Mouse (Mus musculus) ES-Bruce4 (cell line): ENCODE measurements around the gene Sult4a1. TPM values are rescaled to one million over a fixed set of nuclear protein-coding genes. Genes with fewer than 3 reads are reported as not detected.

Experiments
- H3K27ac ChIP-seq: 2 replicates; pipeline ENCODE4 v1.5.1; 2012; ENCODE audit warnings: low read length, inconsistent platforms; ENCODE audit not compliant: insufficient read depth
- H3K27me3 ChIP-seq: 2 replicates; pipeline ENCODE4 v1.6.1; 2012; ENCODE audit warnings: mild to moderate bottlenecking, low read length, inconsistent platforms; ENCODE audit not compliant: control insufficient read depth, poor library complexity, insufficient read depth, severe bottlenecking
- H3K36me3 ChIP-seq: 2 replicates; pipeline ENCODE4 v1.6.1; 2012; ENCODE audit warnings: inconsistent platforms, mild to moderate bottlenecking, low read length, moderate library complexity; ENCODE audit not compliant: control insufficient read depth, poor library complexity, insufficient read depth, severe bottlenecking
- H3K4me1 ChIP-seq: one replicate; pipeline ENCODE4 v1.8.1; 2011; ENCODE audit warnings: low read length; ENCODE audit not compliant: control insufficient read depth, insufficient read depth
- H3K4me3 ChIP-seq: 2 replicates; pipeline ENCODE4 v1.5.1; 2011; ENCODE audit warnings: low read depth, mild to moderate bottlenecking, low read length
- H3K9ac ChIP-seq: 2 replicates; pipeline ENCODE4 v1.6.1; 2012; ENCODE audit warnings: low read depth, mild to moderate bottlenecking, inconsistent platforms; ENCODE audit not compliant: poor library complexity, severe bottlenecking
- H3K9me3 ChIP-seq: replicated peaks from 2 replicates; pipeline ENCODE4 v1.6.1; 2012; ENCODE audit warnings: mild to moderate bottlenecking, low read length, inconsistent platforms; ENCODE audit not compliant: control insufficient read depth, poor library complexity, insufficient read depth, severe bottlenecking
- CTCF ChIP-seq: IDR thresholded peaks from one replicate; pipeline ENCODE4 v1.8.1; 2011; ENCODE audit warnings: low read depth, low read length
- EP300 ChIP-seq: IDR thresholded peaks from 2 replicates; pipeline ENCODE4 v1.6.1; 2011; ENCODE audit warnings: low read depth, low read length; ENCODE audit not compliant: insufficient read depth
- POLR2A ChIP-seq: IDR thresholded peaks from one replicate; pipeline ENCODE4 v1.8.1; 2011; ENCODE audit warnings: low read length; ENCODE audit not compliant: insufficient read depth
- polyA plus RNA-seq: library from polyadenylated mRNA; stranded (reverse); fragments of >200 nt; gene quantifications from 2 replicates; pipeline ENCODE4 v1.2.4, GENCODE M21; 2011; ENCODE audit warnings: low read depth; ENCODE audit not compliant: missing spikeins, insufficient read depth, insufficient read length

Gene Sult4a1
- 16.2 and 17.6 TPM in 2 replicates for polyA plus RNA-seq

DNA sequence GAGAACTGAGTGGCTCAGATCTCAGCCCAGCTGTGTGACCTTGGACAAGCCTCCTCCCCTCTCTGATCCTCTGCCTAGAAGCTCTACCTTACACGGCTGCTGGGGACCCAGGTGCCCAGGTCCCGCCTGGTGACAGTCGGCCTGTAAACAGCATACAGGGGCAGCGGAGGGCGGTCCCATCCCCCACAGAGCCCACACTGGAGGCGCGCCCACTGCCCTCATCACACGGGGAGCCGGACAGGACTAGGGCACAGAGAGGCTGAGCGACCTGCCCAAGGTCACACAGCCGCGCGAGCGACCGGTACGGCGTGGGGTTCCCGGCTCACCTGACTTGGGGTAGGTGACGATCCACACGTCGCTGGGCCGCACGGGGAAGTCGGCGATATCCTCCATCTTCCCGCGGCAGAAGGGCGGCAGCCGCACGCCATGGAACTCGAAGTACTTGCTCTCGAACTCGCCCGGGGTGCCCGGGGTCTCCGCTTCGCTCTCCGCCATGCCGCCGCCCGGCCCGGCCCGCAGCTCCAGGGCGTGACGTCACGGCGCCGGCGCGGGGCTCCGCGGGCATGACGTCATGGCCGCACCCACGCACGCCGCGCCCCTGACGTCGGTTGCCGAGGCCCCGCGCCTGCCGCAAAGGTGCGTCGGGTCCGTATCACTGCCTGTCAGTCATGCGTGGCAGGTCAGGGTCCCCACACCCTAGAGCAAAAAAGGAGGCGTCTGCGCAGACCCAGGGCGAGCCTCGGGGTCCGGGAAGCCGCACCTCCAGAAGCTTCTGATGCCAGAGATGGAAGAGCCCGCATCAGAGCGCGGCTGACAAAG is at the start of gene Sult4a1:
Gene Sult4a1 (minus strand): TSS at position 650 of the 819 bp plus-strand sequence.
- Histone ChIP-seq H3K36me3 (no peaks in the 10 kb centered on the region), H3K27ac (no peak within 1 kb of the TSS), H3K4me3 (peak within 1 kb of the TSS; percentile 91), H3K9ac (peak within 1 kb of the TSS; percentile 31), H3K9me3 (no peaks in the 10 kb centered on the region), H3K4me1 (no peaks in the 10 kb centered on the region), H3K27me3 (no peaks in the 10 kb centered on the region)
- no peak for TF ChIP-seq CTCF
- TF ChIP-seq EP300: no peak
- TF ChIP-seq POLR2A: no peak

DNA sequence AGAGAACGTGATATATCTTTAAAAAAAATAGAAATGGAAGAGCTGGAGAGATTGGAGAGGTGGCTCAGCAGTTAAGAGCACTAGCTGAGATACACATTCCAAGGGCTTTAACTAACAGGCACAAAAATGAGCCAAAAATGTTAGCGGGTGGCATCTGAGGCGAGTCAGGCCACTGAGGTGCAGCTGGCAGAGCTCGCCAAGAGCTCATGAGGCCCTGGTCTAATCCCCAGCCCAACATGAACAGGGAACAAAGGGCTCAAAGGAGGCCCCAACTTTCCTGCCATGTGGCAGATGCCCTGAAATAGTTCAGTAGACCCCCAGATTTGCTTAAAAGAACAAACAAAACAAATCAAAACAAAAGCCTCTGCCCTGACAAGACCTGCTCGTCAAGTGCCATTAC is 35.4 kb upstream of the Sult4a1 start:
- Histone ChIP-seq H3K27ac (no peak overlapping the region), H3K4me1 (peaks cover 4% of the 10 kb centered on the region)

DNA sequence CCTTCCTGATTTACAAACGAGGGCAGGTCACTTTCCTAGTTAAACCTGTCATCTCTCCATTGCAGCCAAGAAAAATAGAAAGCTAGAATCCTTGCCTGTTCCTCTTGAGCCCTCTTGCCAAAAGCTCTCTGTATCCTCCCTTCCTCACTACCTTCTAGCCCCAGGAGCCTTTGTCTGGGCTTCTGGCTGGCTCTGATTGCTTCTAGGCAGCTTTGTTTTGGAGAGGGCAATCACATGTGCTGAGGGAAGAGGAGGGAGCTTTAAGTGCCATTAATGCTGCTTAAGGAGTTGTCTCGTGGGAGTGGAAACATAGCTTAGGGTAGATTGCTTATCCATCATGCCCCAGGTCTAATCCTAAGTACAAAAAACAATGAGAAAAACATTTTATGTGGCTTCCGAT is 34.6 kb upstream of the Sult4a1 start:
- Histone ChIP-seq H3K4me3 (no peak overlapping the region), H3K36me3 (no peaks in the 10 kb centered on the region), H3K9me3 (no peaks in the 10 kb centered on the region), H3K27ac (no peak overlapping the region), H3K27me3 (no peaks in the 10 kb centered on the region), H3K9ac (no peak overlapping the region), H3K4me1 (peaks cover 4% of the 10 kb centered on the region)
- TF ChIP-seq CTCF (no peak), EP300 (no peak), POLR2A (no peak)

More for the DNA sequence above, 35.4 kb upstream of the Sult4a1 start:
- no peak overlapping the region for H3K9ac ChIP-seq
- H3K36me3 ChIP-seq: no peaks in the 10 kb centered on the region
- H3K9me3 ChIP-seq: no peaks in the 10 kb centered on the region
- no peak overlapping the region for H3K4me3 ChIP-seq
- TF ChIP-seq POLR2A (no peak), EP300 (no peak)
- no peaks in the 10 kb centered on the region for H3K27me3 ChIP-seq

- H3K9ac ChIP-seq: no peak overlapping the region
- H3K9me3 ChIP-seq: no peaks in the 10 kb centered on the region
- TF ChIP-seq CTCF (no peak), EP300 (no peak), POLR2A (no peak)
- H3K4me3 ChIP-seq: no peak overlapping the region
- no peaks in the 10 kb centered on the region for H3K27me3 ChIP-seq
- peaks cover 4% of the 10 kb centered on the region for H3K4me1 ChIP-seq
- H3K27ac ChIP-seq: no peak overlapping the region
- H3K36me3 ChIP-seq: no peaks in the 10 kb centered on the region
These were observed 34.0 kb upstream of the Sult4a1 start for GRCm38 (mm10) chr15:84139592-84140005.

GRCm38 (mm10) chr15:84136473-84137415 is 31.2 kb upstream of the Sult4a1 start:
- Histone ChIP-seq H3K4me1 (peaks cover 4% of the 10 kb centered on the region), H3K36me3 (no peaks in the 10 kb centered on the region), H3K27ac (no peak overlapping the region), H3K9ac (no peak overlapping the region), H3K4me3 (no peak overlapping the region), H3K27me3 (no peaks in the 10 kb centered on the region), H3K9me3 (no peaks in the 10 kb centered on the region)
- TF ChIP-seq POLR2A: no peak
- no peak for TF ChIP-seq CTCF
- TF ChIP-seq EP300: no peak

DNA sequence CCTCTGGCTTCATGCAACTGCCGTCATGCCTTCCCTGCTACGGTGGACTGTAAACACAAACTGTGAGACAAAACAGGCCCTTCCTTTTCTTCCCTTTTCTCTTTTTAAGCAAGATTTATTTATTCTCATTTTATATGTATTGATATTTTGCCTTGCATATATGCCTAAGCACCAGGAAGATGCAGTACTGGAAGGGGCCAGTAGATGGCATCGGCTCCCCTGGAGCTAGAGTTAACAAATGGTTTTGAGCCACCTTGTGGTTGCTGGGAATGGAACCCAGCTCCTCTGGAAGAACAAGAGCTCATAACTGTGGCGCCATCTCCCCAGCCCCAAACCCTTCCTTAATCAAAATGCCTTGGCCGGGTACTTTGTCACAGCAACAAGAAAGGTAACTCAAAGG is 29.9 kb upstream of the Sult4a1 start:
- Histone ChIP-seq H3K9ac (no peak overlapping the region), H3K27ac (no peak overlapping the region), H3K9me3 (no peaks in the 10 kb centered on the region), H3K4me3 (no peak overlapping the region), H3K4me1 (peaks cover 4% of the 10 kb centered on the region), H3K27me3 (no peaks in the 10 kb centered on the region), H3K36me3 (no peaks in the 10 kb centered on the region)
- no peak for TF ChIP-seq POLR2A
- no peak for TF ChIP-seq EP300
- TF ChIP-seq CTCF: peak; percentile 84
